Mouse (Mus musculus) CD4-positive helper T cell, adult 2 months (primary cell): ENCODE data around the gene Ano10.
"Not testable (repeated sequence)": the region's sequence is repeated elsewhere in the genome, so short reads cannot be mapped to it uniquely, and the experiment has no call there.

Experiments
- DNase-seq: peaks from one replicate; pipeline ENCODE4 v3.0.0-alpha.2; 2012; ENCODE audit warnings: low read depth, missing footprints, low spot score

Ano10 gene

GRCm38 (mm10) chr9:122294242-122294881 is at the start of gene Ano10:
Gene Ano10, minus strand, starts transcription at chr9:122294423.
- DNase-seq, result peak; percentile 99

DNA sequence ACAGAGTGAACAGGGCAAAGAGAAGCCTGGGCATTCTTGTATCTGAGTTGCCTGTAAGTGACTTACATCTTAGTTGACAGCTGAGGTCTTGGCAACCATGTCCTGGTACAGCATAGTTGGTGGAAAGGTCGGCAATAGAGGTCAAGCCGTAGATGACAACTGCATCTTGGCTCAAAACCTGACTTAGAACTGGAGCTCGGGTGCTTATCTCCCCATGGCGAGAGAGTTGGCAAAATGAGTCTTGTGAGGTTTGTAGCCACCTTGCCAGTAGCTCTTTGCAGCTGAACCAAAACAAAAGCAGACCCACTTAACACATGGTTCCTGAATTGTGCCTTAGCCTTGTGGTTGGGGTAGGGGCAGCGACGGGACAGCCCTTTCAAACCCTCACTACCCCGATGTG is 49.2 kb upstream of the Ano10 start:
- DNase-seq, result no peak

DNA sequence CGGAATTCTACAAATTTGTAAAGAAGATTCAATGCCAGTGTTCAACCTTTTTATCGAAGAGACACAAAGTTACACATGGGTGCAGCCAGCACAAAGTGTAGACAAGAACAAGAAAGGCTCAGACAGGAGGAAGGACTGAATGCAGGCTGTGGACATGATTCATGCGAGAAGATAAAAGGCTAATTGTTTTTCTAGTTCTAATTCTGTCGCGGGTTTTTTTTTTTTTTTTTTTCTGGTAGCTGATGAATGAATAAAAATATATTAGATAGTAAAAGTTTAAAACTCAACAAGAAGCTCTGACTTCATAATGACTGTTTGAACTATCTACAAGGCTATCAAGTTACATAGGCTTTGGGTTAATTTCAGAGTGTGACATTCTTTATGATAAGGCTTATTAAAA is 45.7 kb upstream of the Ano10 start:
- no peak for DNase-seq

DNA sequence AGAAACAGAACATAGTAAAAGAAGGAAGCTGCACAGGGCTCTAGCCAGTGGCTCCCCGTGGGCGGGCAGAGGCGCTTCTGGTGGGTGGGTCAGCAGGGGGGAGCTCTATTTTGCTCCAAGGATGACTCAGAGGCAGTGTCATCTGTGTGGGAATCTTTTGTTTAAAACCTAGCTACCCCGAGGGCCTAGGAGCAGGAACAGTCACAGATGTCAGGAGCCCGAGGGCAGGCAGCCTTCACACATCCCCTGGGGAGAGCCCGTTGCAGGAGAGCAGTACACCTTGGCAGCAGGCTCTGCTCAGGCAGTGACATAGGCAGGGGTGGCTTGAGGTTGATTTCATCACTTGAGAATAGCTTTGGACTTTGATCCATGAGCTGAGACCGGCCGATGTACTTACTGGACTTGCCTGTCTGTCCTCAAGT is 43.3 kb upstream of the Ano10 start:
- DNase-seq, result no peak

DNA sequence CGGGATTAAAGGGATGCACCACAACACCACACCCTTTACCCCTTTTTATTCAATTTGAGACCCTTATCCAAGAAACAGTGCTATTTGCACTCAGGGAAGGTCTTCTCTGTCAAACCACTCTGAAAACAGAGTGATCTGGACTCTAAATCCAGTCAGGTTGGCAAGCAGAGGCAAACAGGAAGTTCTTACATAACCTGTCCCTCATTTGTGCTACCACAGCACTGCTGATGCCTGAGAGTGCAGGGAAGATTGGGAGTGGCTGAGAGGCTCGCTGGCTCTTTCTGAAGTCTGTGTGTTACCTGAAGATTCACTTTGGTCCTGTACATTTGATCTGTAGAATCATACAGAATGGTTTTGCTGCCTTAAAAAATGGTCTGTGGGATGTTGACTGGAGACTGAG is 42.5 kb upstream of the Ano10 start:
- DNase-seq, result no peak

DNA sequence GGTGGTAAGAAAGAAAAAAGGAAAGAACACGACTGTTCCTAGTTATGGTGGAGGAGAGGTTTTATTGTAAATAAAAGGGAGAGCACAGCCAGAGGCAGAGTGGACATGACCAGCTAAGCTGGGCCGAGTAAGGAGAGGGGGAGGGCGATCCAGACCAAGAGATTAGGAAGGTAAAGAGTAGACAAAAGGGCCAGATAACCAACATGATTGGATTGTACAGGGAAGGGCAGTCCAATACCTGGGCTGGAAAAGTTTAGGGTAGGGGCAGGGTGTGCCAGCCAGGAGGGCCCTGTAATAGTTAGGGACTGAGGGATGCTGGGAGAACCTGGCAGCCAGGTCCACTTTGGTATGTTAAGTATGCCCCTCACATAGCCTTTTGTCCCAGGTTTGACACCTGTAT is 34.0 kb upstream of the Ano10 start:
- DNase-seq, result no peak

- no peak for DNase-seq
Observed at GRCm38 (mm10) chr9:122325996-122326395, 31.8 kb upstream of the Ano10 start.

- DNase-seq, result no peak
Observed at GRCm38 (mm10) chr9:122322356-122322755, 28.1 kb upstream of the Ano10 start.

DNA sequence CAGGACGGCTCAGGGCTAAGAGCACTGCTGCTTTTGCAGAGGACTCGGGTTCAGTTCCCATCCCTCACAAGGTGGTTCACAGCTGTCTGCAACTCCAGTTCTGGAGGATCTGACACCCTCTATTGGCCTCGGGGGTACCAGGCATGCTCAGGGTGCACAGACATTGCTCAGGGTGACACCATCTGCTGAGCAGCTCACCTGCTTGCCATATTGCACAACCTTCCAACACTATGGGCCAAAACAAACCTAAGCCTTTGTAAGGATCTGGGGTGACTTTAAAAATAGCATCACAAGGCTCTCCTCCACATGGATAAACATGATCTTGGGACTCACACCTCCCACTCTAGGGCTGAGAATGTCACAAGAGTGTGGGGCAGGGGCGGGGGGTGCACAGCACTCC is 26.4 kb upstream of the Ano10 start:
- DNase-seq, result no peak

DNA sequence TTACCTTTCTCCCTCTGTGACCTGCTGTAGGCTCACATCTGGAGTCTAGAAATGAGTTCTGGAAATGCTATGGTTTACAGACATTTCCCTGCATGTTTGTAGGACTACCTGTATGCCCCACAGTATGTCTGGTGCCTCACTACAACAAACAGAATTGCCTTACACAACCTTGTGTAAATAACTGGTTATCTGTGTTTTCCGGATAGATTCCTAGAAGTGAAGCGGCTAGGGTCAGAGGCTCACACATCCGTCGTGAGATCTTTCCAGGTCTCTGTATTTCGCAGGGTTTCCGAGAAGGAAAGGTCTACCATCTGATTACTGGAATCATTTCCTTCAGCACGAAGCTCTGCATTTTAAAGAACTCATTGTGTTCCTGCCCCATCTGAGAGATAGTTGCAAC is 22.3 kb upstream of the Ano10 start:
- no peak for DNase-seq

GRCm38 (mm10) chr9:122315501-122315900 is 21.3 kb upstream of the Ano10 start:
- DNase-seq, result no peak

GRCm38 (mm10) chr9:122314942-122315341 is 20.7 kb upstream of the Ano10 start:
- DNase-seq, result no peak

GRCm38 (mm10) chr9:122314386-122314785 is 20.2 kb upstream of the Ano10 start:
- DNase-seq, result no peak

DNA sequence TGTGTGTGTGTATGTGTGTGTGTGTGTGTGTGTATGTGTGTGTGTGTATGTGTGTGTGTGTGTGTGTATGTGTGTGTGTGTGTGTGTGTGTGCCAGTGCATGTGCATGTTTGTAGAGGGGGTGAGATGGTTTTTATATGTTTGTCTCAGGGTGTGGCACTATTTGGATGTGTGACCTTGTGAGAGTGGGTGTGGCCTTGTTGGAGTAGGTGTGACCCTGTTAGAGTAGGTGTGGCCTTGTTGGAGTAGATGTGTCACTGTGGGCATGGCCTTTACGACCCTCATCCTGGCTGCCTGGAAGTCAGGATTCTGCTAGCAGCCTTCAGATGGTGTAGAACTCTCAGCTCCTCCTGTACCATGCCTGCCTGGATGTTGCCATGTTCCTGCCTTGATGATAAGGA is 18.9 kb upstream of the Ano10 start:
- DNase-seq, result not testable (repeated sequence)

- no peak for DNase-seq
Observed at GRCm38 (mm10) chr9:122312296-122312990, 18.2 kb upstream of the Ano10 start.

- no peak for DNase-seq
Observed at GRCm38 (mm10) chr9:122311051-122311760, 17.0 kb upstream of the Ano10 start.

DNA sequence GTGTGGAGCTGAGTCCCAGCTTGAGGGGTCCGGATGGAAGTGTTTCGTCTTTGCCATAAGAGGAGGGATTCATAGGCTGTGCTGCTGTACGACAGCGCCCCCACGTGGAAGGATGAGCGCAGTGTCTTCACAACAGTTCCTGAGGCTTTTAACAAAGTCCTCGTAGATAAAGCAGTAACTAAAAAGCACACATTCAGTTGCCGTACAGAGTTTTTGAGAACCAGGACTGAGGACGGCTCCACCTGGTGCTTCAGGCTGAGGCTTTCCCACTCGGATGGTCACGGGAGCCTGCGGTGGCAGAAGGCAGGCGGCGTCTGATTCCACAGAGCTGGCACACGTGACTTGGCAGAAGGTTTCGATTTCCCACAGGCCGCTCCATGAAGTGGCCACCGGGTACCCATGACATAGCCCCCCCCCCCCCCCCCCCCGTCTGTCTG is 16.4 kb upstream of the Ano10 start:
- peak; percentile 82 for DNase-seq

DNA sequence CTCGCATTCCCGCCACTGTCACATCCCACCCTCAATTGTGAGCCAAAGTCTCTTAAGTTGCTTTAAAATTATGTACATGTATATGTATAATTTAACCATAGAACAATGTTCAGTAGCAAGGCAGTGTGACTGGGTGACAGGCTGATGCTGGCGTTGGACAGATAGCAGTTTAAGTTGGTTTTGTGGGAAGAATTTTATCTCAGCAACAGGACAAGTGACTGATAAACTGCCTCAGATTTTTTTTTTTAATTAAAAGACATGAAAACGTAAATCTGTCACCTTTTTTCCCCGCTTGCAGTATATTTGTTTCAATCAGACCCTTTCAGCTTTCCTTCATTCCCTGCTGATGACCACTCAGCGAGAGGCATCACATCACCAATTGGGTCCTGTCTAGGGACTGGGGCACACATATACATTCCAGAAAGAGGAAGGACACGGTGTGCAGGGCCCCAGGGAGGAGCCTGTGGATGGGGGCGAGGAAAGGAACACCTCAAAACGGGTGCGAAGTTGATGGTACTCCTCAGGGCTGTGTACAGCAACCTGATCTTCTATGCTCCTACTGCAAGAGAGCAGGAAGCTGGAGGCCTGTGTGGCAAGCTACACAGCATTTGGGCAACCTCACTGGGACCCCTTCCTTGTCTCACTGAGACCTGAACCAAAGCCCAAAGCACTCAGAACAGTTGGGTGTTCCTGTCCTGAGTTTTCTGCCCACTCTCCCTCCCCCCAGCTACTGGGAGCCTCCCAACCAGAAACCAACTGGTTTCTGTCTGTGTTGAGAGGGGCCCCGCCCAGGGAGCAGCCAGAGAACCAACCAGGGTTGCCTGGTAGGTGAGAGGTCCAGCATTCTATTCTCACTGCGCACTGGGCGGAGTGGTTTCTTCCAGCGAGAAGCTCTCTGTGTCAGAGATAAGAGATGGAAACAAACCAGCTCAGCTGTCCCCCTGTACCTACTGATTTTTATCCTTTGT is 15.1 kb upstream of the Ano10 start:
- peak; percentile 8 for DNase-seq

GRCm38 (mm10) chr9:122305302-122305701 is 11.1 kb upstream of the Ano10 start:
- DNase-seq, result no peak

GRCm38 (mm10) chr9:122296169-122296568 is 1.9 kb upstream of the Ano10 start:
- peak; percentile 32 for DNase-seq

DNA sequence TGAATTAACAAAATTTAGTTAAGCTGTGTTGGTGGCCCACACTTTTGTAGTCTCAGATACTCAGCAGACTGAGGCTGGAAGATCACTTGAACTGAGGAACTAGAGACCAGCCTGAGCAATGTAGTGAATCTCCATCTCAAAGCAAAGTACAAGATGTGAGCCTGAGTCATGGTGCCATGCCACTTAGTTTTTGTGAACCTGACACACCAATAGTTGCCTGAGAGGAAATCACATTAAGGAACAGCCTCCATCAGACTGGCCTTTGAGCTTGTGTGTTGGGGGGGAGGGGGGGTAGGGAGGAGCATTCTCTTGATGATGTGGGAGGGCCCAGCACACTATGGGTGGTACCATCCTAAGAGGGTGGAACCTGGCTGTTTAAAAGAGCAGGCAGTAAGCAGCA is 1.2 kb upstream of the Ano10 start:
- DNase-seq, result peak; percentile 47

DNA sequence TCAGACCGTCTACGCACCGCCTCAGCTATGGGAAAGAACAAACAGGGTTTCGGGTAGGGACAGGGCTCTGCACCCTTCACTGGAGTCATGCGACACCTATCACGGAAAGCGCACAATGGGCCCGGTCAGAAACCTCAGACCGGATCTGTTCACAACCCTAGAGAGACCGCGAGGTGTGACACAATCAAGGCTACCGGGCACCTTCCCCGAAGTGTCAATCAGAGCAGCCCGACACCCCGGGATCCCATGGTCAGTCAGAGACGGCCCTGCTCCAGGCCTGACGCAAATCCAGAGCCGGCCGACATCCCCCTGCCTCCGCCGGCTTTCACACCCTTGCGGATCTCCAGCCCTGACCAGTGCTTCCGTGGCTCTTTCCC is 370 bp downstream of the Ano10 start:
- no peak for DNase-seq
